ENCODE assay signal across 15 mouse cellular contexts in genomic region chr6:95685242-95685641, GRCm38 (mm10).
"Had no signal": no experiment of that assay in that cellular context is flagged by ENCODE, and none has a peak within 500 bp of the region (broad histone marks: within the 10 kb centered on the region; RNA-seq: fewer than 3 reads in every experiment).

No protein-coding gene starts in this region.

- H3K4me1 ChIP-seq: liver, embryonic 15.5 days; neural tube, embryonic 15.5 days had no signal

- H3K4me2 ChIP-seq: intestine, embryonic 15.5 days; liver, embryonic 11.5 days; liver, embryonic 15.5 days; lung, embryonic 15.5 days; midbrain, embryonic 11.5 days; neural tube, embryonic 15.5 days had no signal

- H3K4me3 ChIP-seq: intestine, embryonic 15.5 days; left cerebral cortex, adult 2 months; limb, embryonic 10.5 days; liver, embryonic 15.5 days; lung, embryonic 15.5 days; myocyte; neural tube, embryonic 15.5 days had no signal

- H3K27me3 ChIP-seq: intestine, embryonic 15.5 days; liver, embryonic 15.5 days; lung, embryonic 15.5 days; neural tube, embryonic 15.5 days had no signal

- DNase-seq: kidney, adult 18-20 months; kidney, postnatal 10 days; kidney, postnatal 4 days; right cerebral cortex, adult 18-20 months; thymus, postnatal 36 days had no signal

- H3K9me3 ChIP-seq: intestine, embryonic 15.5 days; limb, embryonic 10.5 days; liver, embryonic 15.5 days; lung, embryonic 15.5 days; neural tube, embryonic 15.5 days had no signal

- H3K9ac ChIP-seq: intestine, embryonic 15.5 days; liver, embryonic 15.5 days; lung, embryonic 15.5 days; neural tube, embryonic 15.5 days had no signal

- H3K27ac ChIP-seq: intestine, embryonic 15.5 days; left cerebral cortex, adult 2 months; limb, embryonic 10.5 days; liver, embryonic 15.5 days; lung, embryonic 15.5 days; neural tube, embryonic 15.5 days had no signal

- ATAC-seq: intestine, embryonic 15.5 days; midbrain, embryonic 16.5 days had no signal

- H3K36me3 ChIP-seq: intestine, embryonic 15.5 days; limb, embryonic 10.5 days; liver, embryonic 15.5 days; lung, embryonic 15.5 days; neural tube, embryonic 15.5 days had no signal
